Mouse (Mus musculus) erythroblast, embryonic 14.5 days (primary cell): ENCODE measurements around the gene Prpsap1.

Experiments
- GATA1 ChIP-seq: IDR thresholded peaks from 2 replicates; pipeline ENCODE4 v1.6.1; 2012; ENCODE audit warnings: low read length, inconsistent platforms, mixed read lengths
- TAL1 ChIP-seq: IDR thresholded peaks from 3 replicates; pipeline ENCODE4 v1.6.1; 2012; ENCODE audit warnings: low read length, inconsistent platforms, mixed read lengths

DNA sequence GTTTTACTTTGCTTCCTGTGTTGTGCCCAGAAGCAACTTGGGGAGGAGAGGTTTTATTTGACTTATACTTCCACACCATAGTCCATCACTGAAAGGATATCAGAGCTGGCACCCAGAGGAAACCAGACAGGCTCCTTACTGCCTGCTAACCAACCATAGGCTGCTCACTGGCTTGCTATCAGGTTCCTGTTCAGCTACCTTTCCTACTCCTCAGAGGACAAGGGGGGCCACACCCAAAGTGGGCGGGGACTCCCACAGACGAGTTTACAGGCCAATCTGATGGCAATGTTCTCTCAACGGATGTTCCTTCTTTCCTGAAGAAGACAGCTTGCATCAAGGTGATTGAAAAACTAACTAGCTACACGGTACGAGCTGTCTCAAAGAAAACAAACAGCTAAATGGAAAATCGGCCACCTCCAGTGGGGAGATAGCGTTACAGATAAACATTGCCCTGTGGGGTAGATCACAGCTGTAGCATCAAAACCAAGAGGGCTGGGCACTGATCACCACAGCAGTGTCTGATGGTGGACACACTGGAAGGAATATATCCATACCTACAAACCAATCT is 17.4 kb upstream of the Prpsap1 start:
- TF ChIP-seq GATA1 (peak; percentile 54), TAL1 (no peak)
